Mouse (Mus musculus): ENCODE data around the gene 1810024B03Rik.
A peak's percentile ranks its signal among the peaks of the same experiment; 100 is the strongest.
"Not testable (repeated sequence)": the region's sequence is repeated elsewhere in the genome, so short reads cannot be mapped to it uniquely, and the experiment has no call there.

Gene 1810024B03Rik

DNA sequence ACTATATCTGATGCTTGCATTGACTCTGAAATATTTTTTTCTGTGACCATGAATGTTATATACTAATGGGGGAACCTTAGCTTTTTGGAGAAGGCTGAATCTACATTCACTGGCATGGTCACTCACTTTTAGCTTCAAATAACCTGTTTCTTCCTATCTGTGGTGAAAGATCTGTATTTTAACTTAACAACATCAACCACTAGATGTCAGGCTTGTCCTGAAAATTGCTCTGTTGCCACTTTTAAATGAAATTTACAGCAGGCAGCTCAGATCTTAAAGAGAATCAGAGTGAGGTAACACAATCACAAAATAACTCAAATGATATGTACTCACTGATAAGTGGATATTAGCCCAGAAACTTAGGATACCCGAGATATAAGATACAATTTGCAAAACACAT lies 41.8 kb downstream of the 1810024B03Rik start:
- DNase-seq: not testable (repeated sequence)

DNA sequence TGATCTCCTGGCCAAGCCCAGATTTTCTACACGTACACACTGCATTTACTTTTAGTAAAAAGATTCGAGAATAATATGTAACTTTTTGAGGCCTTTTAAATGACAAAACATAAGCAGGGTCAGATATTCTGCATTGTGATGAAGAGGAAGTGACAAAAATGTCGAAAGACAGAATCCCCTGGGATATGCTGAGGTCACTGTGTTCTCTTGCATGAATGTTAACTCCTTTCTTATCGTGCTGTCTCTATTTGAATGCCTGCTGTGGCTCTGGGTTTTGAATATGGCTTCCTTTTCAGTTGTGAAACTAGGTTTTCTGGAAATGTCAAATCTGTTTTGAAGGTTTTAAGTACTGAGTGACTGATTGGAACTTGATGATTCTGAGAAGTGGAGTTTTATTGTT lies 42.4 kb downstream of the 1810024B03Rik start:
- DNase-seq: no peak

DNA sequence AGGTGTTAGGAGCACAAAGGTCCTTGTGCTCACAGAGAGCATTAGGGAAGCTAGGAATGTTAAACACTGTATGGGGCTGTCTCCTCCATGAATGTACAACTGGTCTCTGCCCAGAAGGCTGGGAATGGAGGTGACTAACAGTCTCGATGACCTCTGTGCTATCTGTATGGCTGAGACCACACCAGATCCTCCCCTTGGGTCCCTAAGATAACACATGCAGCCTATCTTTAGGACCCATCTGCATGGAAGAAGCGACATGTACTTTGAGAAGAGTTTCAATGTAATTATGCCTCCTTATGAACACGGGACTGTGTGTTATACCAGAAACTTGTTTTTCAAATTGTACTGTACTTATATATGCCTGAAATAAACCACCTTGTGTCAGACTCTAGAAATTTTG lies 62.4 kb downstream of the 1810024B03Rik start:
- no peak for DNase-seq

DNA sequence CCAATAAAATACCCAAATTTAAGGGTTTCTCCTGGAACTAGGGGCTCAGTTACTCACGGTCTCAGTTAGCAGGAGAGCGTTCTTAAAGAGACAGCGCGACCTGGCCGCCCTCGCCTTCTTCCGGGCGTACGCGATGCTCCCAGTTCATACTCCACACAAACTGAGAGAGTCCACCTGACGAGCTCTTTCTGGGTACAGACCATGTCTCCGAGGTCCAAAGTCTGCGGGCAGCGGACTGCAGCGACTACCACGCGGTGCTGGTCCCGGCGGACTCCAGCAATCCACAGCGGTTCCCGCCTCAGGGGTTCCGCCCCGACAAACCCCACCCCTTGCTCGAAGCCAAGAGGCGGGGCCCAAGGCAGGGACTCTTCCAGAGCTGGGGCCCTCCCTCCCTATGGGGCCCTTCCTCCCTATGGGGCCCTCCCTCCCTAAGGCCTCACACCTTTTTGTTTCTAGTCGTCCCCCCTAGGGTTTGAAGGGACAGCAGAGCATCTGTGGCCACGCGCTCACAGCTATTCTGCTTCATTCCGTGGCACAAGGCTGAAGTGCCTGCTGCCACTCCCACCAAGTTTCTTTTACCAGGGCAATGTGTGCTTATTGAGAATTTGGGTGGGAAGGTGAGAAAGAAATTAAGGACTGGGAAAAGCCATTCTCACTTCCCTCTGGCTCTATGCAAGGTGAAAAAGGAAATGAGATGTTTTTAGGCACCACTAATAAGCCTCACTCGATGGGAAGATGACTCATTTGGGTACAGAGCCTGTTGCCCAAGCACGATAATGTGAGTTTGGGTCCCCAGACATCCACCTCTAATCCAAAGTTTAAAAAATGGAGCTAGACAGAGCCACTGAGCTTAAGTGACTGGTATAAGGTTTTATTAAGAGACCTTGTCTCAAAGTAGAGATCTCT lies 64.7 kb downstream of the 1810024B03Rik start, which contains the start of gene Itpripl1:
TSS of gene Itpripl1 (minus strand) at position 285 of the 906 bp plus-strand sequence.
- peak; percentile 36 for DNase-seq

DNA sequence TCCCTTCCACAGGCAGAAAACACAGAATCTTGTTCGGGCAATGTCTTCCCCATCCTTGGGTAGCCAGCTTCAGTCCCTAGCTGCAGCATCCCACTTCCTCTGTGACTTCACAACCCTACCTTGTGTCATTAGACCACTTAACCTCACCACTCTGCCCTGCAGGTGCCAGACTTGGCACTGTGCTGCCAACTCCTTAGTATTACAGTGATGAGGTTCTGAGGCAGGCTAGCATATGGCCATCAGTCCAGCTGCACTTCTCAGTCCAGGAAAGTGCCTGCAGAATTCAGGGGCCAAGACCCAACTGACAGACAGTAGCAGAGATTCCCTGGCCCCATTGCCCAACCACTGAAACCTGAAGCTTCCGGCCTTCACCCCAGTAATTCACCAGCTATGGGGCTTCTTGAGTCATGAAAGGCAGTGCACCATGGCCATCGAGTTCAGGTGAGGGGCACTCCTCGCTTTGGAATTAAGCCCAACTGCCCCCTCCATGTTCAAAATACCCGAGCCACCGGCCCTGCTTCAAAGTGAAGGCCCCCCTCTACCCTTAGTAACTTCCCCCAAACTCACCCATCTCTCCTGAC lies 65.4 kb downstream of the 1810024B03Rik start:
- DNase-seq: no peak

DNA sequence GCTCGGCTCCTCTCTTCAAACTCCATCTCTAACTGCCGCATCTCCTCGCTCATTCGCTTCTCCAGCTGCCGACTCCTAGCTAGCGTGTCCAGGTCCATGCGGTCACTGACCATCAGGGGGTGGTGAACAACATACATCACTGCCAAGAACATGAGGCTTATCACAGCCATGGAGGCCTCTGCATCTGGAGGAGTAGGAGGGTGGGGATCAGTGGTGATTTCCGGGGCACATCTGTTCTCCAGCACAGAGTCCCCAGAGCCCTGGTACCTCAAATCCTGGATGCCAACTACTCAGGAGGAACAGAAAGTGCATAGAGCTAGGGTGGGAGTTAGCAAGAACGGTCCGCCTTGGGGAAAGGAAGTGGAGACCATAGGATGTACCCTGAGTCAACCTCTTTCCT lies 66.0 kb downstream of the 1810024B03Rik start:
- no peak for DNase-seq

DNA sequence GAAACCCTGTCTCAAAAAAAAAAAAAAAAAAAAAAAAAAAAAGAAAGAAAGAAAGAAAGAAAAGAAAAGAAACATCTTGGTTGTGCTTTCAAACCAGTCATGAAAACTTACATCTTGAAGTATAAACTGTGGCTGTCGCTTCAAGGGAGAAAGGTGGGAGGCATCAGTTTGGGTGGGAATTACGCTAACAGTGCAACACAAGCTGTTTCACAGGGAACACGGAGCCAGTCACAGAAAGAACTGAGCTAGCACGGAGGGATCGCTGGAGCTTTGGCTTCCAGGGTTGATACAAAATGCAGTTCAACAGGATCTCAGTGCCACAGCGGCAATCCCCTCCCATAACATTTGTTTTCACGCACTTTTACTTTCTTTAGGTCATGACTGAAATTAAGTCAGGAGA lies 68.1 kb downstream of the 1810024B03Rik start:
- DNase-seq: no peak

DNA sequence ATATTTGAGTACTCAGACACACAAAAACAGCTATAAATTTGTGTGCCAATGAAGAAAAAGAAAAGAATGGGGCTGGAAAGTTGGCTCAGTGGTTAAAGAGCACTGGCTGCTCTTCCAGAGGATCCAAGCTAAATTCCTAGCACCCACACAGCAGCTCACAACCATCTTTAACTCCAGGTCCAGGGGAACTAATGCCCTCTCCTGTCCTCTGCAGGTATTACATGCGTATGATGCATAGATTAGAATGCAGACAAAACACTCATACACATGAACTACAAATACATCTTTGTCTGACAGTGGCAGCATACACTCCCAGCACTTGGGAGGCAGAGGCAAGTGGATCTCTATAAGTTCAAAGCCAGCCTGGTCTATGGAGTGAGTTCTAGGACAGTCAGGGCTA lies 68.5 kb downstream of the 1810024B03Rik start:
- no peak for DNase-seq

DNA sequence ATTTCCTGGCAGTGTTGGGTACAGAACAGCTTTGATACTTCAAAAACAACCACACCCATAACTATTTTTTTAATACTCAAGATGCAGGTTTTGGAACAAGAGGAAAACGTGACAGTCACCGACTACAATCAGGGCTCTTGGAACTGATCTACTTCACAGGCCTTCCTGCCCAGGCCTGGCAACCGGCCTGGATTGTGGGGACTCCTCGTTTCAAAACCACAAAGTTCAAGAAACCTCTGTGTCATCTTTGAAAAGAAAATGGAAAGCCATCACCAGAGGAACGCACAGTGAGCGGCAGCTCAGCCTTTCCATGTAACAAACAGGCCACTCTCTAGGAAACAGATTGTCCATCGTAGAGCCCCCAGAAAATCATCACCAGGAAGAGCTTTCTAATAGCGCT lies 69.0 kb downstream of the 1810024B03Rik start:
- no peak for DNase-seq

DNA sequence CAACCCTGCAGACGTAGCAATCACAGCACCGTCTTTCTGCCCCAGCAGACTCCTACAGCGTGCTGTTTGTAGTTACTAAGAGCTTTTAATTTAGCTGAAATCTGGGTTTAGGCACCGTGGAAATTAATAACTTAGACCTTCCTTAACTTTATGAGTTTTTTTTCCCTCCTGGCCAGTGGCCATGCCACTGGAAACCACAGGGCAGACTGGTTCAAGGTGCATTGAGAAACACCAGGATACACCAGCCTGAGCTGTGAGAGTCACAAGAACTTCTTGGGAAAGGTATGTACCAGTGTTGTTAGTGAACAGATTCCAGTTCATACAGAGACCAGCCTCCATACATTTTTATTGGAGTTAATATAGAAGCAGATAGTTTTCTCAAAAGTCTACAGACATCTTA lies 69.6 kb downstream of the 1810024B03Rik start:
- no peak for DNase-seq

DNA sequence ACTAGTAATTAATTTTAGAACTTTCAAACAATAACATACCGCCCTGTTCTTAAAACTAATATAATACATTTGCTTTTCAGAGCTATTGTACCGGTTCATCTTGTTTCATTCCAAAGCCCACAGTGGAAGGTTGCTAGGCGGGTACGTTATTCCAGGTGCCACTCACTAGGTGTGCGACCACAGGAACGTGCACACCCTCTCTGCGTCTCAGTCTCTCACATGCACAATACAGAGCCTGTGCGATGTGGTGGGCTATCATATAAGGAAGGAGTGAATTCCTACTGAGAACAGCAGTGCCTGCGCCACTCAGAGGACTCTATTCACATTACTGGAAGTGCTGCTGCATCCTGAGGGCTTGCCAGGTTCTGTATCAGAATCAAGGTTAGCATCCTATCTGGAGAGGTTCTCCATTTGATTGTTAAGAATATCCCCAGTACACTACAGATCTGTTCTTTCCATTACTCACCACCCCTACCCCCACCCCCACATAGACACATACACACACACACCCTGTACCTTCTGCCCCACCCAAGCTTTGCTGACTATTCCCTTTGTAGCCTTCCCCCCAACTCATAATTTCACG lies 70.2 kb downstream of the 1810024B03Rik start:
- no peak for DNase-seq

DNA sequence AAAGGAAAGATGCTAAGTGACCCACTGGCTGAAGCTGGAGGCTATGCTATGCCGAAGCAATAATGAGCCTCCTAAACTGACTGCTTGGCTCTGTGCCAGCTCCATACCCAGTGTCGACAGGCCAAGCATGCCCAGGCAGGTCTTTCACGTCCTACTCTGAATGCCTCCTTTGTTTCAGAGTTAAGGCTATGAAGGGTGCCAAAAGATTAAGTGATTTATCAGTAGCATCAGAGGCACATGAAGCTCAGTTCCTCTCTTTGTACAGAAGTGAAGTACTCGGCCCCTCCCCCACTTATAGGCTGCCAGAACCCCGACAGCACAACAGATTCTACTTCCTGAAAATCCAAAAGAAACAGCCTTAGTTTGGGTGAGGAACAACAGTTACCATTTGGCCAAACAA lies 71.1 kb downstream of the 1810024B03Rik start:
- DNase-seq: peak; percentile 21

Measured in right cerebral cortex, postnatal 14 days (tissue).